Mouse (Mus musculus) thymus, postnatal 4 days (tissue): ENCODE results near the gene Dll3.
"Not testable (repeated sequence)": the region's sequence is repeated elsewhere in the genome, so short reads cannot be mapped to it uniquely, and the experiment has no call there.

ENCODE experiments used
- DNase-seq: peaks from one replicate; pipeline ENCODE4 v3.0.0; 2021

The Dll3 gene

GRCm38 (mm10) chr7:28243943-28244342 lies 58.1 kb downstream of the Dll3 start:
- DNase-seq = not testable (repeated sequence)
